Mouse (Mus musculus): Measurements from ENCODE around the gene Tspoap1. TPM values are rescaled to one million over a fixed set of nuclear protein-coding genes. Genes with fewer than 3 reads are reported as not detected.
A peak's percentile ranks its signal among the peaks of the same experiment; 100 is the strongest.

Gene Tspoap1
- polyA plus RNA-seq, 1 experiment from 2014 or later = 2.5 TPM

DNA sequence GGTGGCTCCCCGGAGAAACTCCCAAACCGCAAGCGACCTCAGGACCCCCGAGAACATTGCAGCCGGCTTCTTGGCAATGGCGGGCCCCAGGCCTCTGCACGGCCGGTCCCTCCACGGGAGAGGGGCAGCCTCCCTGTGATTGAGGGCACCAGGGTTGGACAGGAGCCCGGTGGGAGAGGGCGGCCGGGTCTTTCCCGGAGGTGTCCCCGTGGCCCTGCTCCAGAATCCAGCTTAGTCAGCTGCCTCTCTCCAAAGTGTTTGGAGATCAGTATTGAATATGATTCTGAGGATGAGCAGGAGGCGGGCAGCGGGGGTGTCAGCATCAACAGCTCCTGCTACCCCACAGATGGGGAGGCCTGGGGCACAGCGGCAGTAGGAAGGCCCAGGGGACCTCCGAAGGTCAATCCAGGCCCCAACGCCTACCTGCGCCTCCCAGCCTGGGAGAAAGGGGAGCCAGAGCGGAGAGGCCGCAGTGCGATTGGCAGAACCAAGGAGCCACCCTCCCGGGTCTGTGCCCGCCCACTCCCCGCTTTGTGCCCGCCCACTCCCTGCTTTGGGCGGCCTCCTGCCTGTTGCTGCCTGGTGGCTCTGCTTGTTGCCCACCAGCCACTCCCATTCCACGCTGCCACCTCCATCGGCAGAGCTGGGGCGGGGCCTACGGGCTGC, 17.9 kb downstream of the Tspoap1 start:
- H3K4me2 ChIP-seq (ENCODE audit: low read length) = peak overlapping the region; percentile 74
- H3K27ac ChIP-seq (ENCODE audit: low read depth) = no peak overlapping the region
- WGBS = 8% methylated on average over 28 of the region's 32 CpGs
- DNase-seq (ENCODE audit: low spot score) (peak; percentile 88), ATAC-seq (replicated peaks; ENCODE audit: low FRiP score, low TSS enrichment, low read depth) (peak; percentile 89)
- H3K4me3 ChIP-seq (ENCODE audit: low read depth, low read length) = peak overlapping the region; percentile 41
- peaks cover 10% of the 10 kb centered on the region for H3K4me1 ChIP-seq (replicated peaks; ENCODE audit: control insufficient read depth, insufficient read depth, low read length)
- H3K9me3 ChIP-seq (ENCODE audit: control insufficient read depth, low read length) = no peaks in the 10 kb centered on the region
- H3K36me3 ChIP-seq (ENCODE audit: control insufficient read depth, insufficient read depth, low read length) = no peaks in the 10 kb centered on the region
- H3K27me3 ChIP-seq (replicated peaks; ENCODE audit: control insufficient read depth, insufficient read depth, low read length) = no peaks in the 10 kb centered on the region
- H3K9ac ChIP-seq (ENCODE audit: low read length) = peak overlapping the region; percentile 51

DNA sequence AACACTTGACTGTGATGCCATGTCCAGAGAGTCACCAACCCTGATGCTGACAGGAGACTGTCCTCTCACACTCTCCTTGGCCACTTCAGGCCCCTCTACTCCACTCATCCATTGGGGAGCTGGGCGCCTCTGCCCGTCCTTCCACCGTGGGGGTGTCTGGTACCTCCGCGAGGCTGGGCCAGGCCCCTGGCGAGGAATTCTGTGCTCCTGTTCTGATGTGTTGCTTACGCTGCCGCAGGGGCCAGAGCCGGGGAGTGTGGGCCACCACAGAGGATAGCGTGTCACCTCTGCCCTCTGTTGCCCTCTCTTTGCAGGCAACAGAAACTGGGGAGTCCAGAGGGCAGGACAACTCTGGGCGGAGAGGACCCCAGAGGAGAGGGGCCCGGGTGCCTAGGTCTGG, 18.6 kb downstream of the Tspoap1 start:
- DNase-seq (ENCODE audit: low spot score) (no peak), ATAC-seq (replicated peaks; ENCODE audit: low FRiP score, low TSS enrichment, low read depth) (peak; percentile 46; the same call in 1 of the 2 replicates)
- Histone ChIP-seq H3K4me1 (replicated peaks; ENCODE audit: control insufficient read depth, insufficient read depth, low read length) (peaks cover 10% of the 10 kb centered on the region), H3K36me3 (ENCODE audit: control insufficient read depth, insufficient read depth, low read length) (no peaks in the 10 kb centered on the region), H3K27ac (ENCODE audit: low read depth) (no peak overlapping the region), H3K9ac (ENCODE audit: low read length) (peak overlapping the region; percentile 51; the same call in 1 of the 2 replicates), H3K4me2 (ENCODE audit: low read length) (peak overlapping the region; percentile 74), H3K9me3 (ENCODE audit: control insufficient read depth, low read length) (no peaks in the 10 kb centered on the region), H3K27me3 (replicated peaks; ENCODE audit: control insufficient read depth, insufficient read depth, low read length) (no peaks in the 10 kb centered on the region), H3K4me3 (ENCODE audit: low read depth, low read length) (peak overlapping the region; percentile 41)
- 30% methylated on average over 12 of the region's 12 CpGs for WGBS

DNA sequence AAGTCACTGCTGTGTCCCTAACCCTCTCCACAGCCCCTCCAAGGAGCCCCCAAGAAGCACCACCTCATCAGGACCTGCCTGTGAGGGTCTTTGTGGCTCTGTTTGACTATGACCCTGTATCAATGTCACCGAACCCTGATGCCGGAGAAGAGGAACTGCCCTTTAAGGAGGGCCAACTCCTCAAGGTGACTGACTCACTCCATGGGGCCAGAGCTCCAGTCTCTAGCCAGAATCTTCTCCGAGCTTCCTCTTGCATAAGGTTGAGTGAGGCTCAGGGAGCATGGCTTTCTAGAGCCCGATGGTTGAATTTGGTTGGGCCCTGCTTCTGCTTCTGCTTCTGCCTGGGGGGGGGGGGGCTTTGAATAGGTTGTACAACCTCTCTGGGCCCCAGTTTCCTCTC, 19.1 kb downstream of the Tspoap1 start:
- no peak overlapping the region for H3K27ac ChIP-seq (ENCODE audit: low read depth)
- WGBS = 80% methylated on average over 4 of the region's 4 CpGs
- no peaks in the 10 kb centered on the region for H3K9me3 ChIP-seq (ENCODE audit: control insufficient read depth, low read length)
- H3K4me3 ChIP-seq (ENCODE audit: low read depth, low read length) = no peak overlapping the region
- no peaks in the 10 kb centered on the region for H3K27me3 ChIP-seq (replicated peaks; ENCODE audit: control insufficient read depth, insufficient read depth, low read length)
- no peak for DNase-seq (ENCODE audit: low spot score)
- H3K4me2 ChIP-seq (ENCODE audit: low read length) = no peak overlapping the region
- H3K9ac ChIP-seq (ENCODE audit: low read length) = no peak overlapping the region
- ATAC-seq (replicated peaks; ENCODE audit: low FRiP score, low TSS enrichment, low read depth) = no peak
- no peaks in the 10 kb centered on the region for H3K36me3 ChIP-seq (ENCODE audit: control insufficient read depth, insufficient read depth, low read length)
- H3K4me1 ChIP-seq (replicated peaks; ENCODE audit: control insufficient read depth, insufficient read depth, low read length) = peaks cover 10% of the 10 kb centered on the region

DNA sequence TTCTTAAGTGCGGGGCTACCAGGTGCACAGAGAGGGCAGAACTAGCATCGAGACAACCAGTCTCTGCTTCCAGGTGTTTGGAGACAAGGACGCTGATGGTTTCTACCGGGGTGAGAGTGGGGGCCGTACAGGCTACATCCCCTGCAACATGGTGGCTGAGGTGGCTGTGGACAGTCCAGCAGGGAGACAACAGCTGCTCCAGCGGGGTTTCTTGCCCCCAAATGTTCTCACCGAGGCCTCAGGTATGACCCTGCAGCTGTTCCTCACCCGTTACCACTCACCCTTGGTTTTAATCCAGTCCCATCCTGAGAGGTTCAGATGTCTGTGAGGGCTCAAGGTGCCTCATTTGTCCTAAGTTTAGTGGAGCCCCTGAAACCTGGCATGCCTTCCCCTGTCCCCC, 19.8 kb downstream of the Tspoap1 start:
- peaks cover 10% of the 10 kb centered on the region for H3K4me1 ChIP-seq (replicated peaks; ENCODE audit: control insufficient read depth, insufficient read depth, low read length)
- H3K36me3 ChIP-seq (ENCODE audit: control insufficient read depth, insufficient read depth, low read length) = no peaks in the 10 kb centered on the region
- ATAC-seq (replicated peaks; ENCODE audit: low FRiP score, low TSS enrichment, low read depth) = no peak
- H3K27ac ChIP-seq (ENCODE audit: low read depth) = no peak overlapping the region
- DNase-seq (ENCODE audit: low spot score) = no peak
- no peak overlapping the region for H3K4me2 ChIP-seq (ENCODE audit: low read length)
- no peaks in the 10 kb centered on the region for H3K9me3 ChIP-seq (ENCODE audit: control insufficient read depth, low read length)
- no peak overlapping the region for H3K4me3 ChIP-seq (ENCODE audit: low read depth, low read length)
- no peaks in the 10 kb centered on the region for H3K27me3 ChIP-seq (replicated peaks; ENCODE audit: control insufficient read depth, insufficient read depth, low read length)
- WGBS = 83% methylated on average over 8 of the region's 8 CpGs
- H3K9ac ChIP-seq (ENCODE audit: low read length) = no peak overlapping the region

DNA sequence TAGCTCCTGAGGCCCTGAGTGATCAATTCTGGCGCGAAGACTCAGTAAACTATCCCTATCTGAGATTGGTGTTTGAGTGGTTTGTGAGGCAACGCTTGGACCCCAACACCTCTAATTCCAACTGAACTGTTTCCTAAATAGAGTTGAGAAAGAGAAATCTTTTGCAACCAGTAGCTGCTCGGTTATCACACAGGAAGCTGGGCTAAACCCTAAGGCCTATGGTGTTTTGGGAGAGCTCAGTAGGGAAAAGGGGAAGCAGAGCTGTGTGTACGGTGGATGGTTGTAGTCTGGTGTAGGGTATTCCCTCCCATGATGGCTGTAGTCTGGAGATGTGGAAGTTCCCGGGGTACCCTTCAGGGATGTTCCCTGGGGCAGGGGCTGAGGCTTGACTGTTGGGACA, 29.7 kb downstream of the Tspoap1 start:
- no peaks in the 10 kb centered on the region for H3K9me3 ChIP-seq (ENCODE audit: control insufficient read depth, low read length)
- H3K27ac ChIP-seq (ENCODE audit: low read depth) = no peak overlapping the region
- no peaks in the 10 kb centered on the region for H3K27me3 ChIP-seq (replicated peaks; ENCODE audit: control insufficient read depth, insufficient read depth, low read length)
- H3K4me3 ChIP-seq (ENCODE audit: low read depth, low read length) = no peak overlapping the region
- 87% methylated on average over 6 of the region's 6 CpGs for WGBS
- no peak for ATAC-seq (replicated peaks; ENCODE audit: low FRiP score, low TSS enrichment, low read depth)
- no peak overlapping the region for H3K4me2 ChIP-seq (ENCODE audit: low read length)
- no peak overlapping the region for H3K9ac ChIP-seq (ENCODE audit: low read length)
- H3K36me3 ChIP-seq (ENCODE audit: control insufficient read depth, insufficient read depth, low read length) = no peaks in the 10 kb centered on the region
- H3K4me1 ChIP-seq (replicated peaks; ENCODE audit: control insufficient read depth, insufficient read depth, low read length) = peaks cover 4% of the 10 kb centered on the region; the same call in 1 of the 2 replicates
- DNase-seq (ENCODE audit: low spot score) = no peak

DNA sequence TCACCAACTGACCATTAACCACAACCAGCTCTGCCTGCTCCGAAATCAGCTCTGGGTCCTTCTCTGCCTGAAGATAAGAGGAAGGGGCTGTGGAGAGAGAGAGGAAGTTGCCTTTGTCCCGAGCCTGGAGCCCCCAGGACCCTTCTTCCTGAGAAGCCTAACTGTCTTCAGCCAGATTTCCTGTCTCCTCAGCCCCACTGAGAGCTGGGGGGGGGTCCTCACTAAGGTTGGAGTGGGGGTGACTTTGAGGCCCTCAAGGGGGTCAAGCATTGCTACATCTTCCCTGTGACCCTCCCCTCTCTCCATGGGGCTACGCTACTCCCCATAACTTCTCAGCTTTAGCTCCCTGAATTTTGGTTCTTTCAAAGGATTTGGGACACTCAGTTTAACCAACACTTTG, 33.1 kb downstream of the Tspoap1 start, which contains the start of gene Mpo:
Gene Mpo, plus strand, starts transcription at position 122 of the 400 bp plus-strand sequence.
- no peaks in the 10 kb centered on the region for H3K9me3 ChIP-seq (ENCODE audit: control insufficient read depth, low read length)
- H3K36me3 ChIP-seq (ENCODE audit: control insufficient read depth, insufficient read depth, low read length) = no peaks in the 10 kb centered on the region
- no peak for DNase-seq (ENCODE audit: low spot score)

DNA sequence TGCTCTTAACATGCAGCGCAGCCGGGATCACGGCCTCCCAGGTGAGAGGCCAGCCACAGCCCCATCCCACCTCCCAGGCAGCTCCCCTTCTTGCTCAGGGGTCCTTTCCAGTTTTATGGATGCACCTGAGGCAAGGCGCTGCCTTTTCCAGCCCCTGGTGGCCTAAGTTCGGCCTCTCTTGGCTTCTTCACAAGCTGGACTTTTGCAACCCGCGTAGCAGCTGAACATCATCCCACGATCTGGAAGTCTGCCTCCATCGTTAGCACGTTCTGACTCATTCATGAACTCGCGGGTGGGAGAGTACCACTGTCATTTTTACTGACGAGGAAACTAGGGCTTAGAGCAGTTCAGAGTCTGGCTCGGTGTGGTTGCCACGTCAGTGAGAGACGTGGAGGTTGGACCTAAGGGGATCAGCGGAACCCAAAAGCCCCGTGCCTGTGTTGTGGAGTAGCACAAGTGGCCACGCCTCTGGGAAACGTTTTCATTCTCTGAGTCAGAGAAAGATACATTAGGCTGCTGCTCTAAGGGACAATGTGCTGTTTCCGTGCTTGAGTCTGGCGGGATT, 41.5 kb downstream of the Tspoap1 start:
- no peak overlapping the region for H3K9ac ChIP-seq (ENCODE audit: low read length)
- H3K4me2 ChIP-seq (ENCODE audit: low read length) = no peak overlapping the region
- no peaks in the 10 kb centered on the region for H3K9me3 ChIP-seq (ENCODE audit: control insufficient read depth, low read length)
- DNase-seq (ENCODE audit: low spot score) (no peak), ATAC-seq (replicated peaks; ENCODE audit: low FRiP score, low TSS enrichment, low read depth) (no peak)
- H3K4me1 ChIP-seq (replicated peaks; ENCODE audit: control insufficient read depth, insufficient read depth, low read length) = no peaks in the 10 kb centered on the region
- no peak overlapping the region for H3K4me3 ChIP-seq (ENCODE audit: low read depth, low read length)
- 82% methylated on average over 22 of the region's 22 CpGs for WGBS
- no peaks in the 10 kb centered on the region for H3K36me3 ChIP-seq (ENCODE audit: control insufficient read depth, insufficient read depth, low read length)
- H3K27me3 ChIP-seq (replicated peaks; ENCODE audit: control insufficient read depth, insufficient read depth, low read length) = no peaks in the 10 kb centered on the region
- no peak overlapping the region for H3K27ac ChIP-seq (ENCODE audit: low read depth)

More for the DNA sequence above, 33.1 kb downstream of the Tspoap1 start, which contains the start of gene Mpo:
- no peak within 1 kb of the TSS for H3K9ac ChIP-seq (ENCODE audit: low read length)
- WGBS = 73% methylated on average over 3 of the region's 3 CpGs
- H3K4me2 ChIP-seq (ENCODE audit: low read length) = no peak within 1 kb of the TSS
- no peaks in the 10 kb centered on the region for H3K27me3 ChIP-seq (replicated peaks; ENCODE audit: control insufficient read depth, insufficient read depth, low read length)
- H3K4me1 ChIP-seq (replicated peaks; ENCODE audit: control insufficient read depth, insufficient read depth, low read length) = peaks cover 4% of the 10 kb centered on the region; the same call in 1 of the 2 replicates
- ATAC-seq (replicated peaks; ENCODE audit: low FRiP score, low TSS enrichment, low read depth) = no peak
- no peak within 1 kb of the TSS for H3K27ac ChIP-seq (ENCODE audit: low read depth)
- H3K4me3 ChIP-seq (ENCODE audit: low read depth, low read length) = no peak within 1 kb of the TSS

DNA sequence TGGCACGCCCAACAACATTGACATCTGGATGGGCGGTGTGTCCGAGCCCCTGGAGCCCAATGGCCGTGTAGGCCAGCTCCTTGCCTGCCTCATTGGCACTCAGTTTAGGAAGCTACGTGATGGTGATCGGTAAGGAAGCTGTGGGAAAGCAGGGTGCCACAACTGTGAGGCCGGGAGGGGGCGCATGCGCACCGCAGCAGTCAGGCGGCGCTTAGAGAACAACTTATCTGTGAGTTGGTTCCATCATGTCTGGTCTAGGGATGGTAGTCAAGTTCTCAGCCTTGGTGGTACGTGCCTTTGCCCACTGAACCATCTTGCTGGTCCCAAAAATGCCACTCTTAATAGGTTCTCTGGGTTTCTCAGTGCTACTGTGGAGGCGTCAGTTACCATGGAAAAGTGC, 42.3 kb downstream of the Tspoap1 start:
- WGBS = 51% methylated on average over 14 of the region's 14 CpGs
- DNase-seq (ENCODE audit: low spot score) = no peak
- no peaks in the 10 kb centered on the region for H3K36me3 ChIP-seq (ENCODE audit: control insufficient read depth, insufficient read depth, low read length)

DNA sequence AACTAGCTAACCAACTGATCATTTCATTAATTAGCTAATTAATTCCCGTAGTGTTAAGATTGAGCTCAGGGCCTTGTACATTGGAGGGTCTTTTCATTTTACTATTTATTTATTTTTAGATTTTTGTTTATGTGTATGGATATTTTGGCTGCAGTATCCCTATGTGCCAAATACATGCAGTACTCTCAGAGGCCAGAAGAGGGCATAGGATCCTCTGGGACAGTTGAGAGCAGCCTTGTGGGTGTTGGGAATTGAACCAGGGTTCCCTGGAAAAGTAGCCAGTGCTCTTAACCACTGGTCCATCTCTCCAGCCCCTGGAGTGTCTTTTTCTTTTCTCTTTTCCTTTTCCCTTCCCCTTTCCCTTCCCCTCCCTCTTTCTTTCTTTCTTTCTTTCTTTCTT, 45.1 kb downstream of the Tspoap1 start:
- Histone ChIP-seq H3K4me3 (ENCODE audit: low read depth, low read length) (no peak overlapping the region), H3K4me1 (replicated peaks; ENCODE audit: control insufficient read depth, insufficient read depth, low read length) (no peaks in the 10 kb centered on the region), H3K9me3 (ENCODE audit: control insufficient read depth, low read length) (no peaks in the 10 kb centered on the region), H3K27ac (ENCODE audit: low read depth) (no peak overlapping the region), H3K4me2 (ENCODE audit: low read length) (no peak overlapping the region), H3K27me3 (replicated peaks; ENCODE audit: control insufficient read depth, insufficient read depth, low read length) (no peaks in the 10 kb centered on the region), H3K36me3 (ENCODE audit: control insufficient read depth, insufficient read depth, low read length) (no peaks in the 10 kb centered on the region), H3K9ac (ENCODE audit: low read length) (no peak overlapping the region)
- 60% methylated on average over 1 of the region's 1 CpGs for WGBS
- no peak for ATAC-seq (replicated peaks; ENCODE audit: low FRiP score, low TSS enrichment, low read depth)
- DNase-seq (ENCODE audit: low spot score) = no peak

More for the DNA sequence above, 42.3 kb downstream of the Tspoap1 start:
- Histone ChIP-seq H3K9me3 (ENCODE audit: control insufficient read depth, low read length) (no peaks in the 10 kb centered on the region), H3K27me3 (replicated peaks; ENCODE audit: control insufficient read depth, insufficient read depth, low read length) (no peaks in the 10 kb centered on the region), H3K27ac (ENCODE audit: low read depth) (no peak overlapping the region), H3K4me2 (ENCODE audit: low read length) (no peak overlapping the region), H3K4me1 (replicated peaks; ENCODE audit: control insufficient read depth, insufficient read depth, low read length) (no peaks in the 10 kb centered on the region), H3K4me3 (ENCODE audit: low read depth, low read length) (no peak overlapping the region), H3K9ac (ENCODE audit: low read length) (no peak overlapping the region)
- no peak for ATAC-seq (replicated peaks; ENCODE audit: low FRiP score, low TSS enrichment, low read depth)
